Mouse (Mus musculus) neural tube, embryonic 12.5 days (tissue): ENCODE measurements around the gene Aph1a. TPM values are rescaled to one million over a fixed set of nuclear protein-coding genes. Genes with fewer than 3 reads are reported as not detected.

Experiments
- ATAC-seq: fragments of 200-750 bp; cut with Nextera tagmentation; 2 replicates; pipeline ENCODE4 v1.8.0; 2017; ENCODE audit warnings: low read depth, mild to moderate bottlenecking, moderate TSS enrichment, moderate library complexity; ENCODE audit not compliant: low FRiP score
- H3K27ac ChIP-seq: fragments of 300-500 bp; sonication (generic); 2 replicates; pipeline ENCODE4 v1.5.1; 2016
- H3K27me3 ChIP-seq: fragments of 300-500 bp; sonication (generic); replicated peaks from 2 replicates; pipeline ENCODE4 v1.6.1; 2016; ENCODE audit warnings: mild to moderate bottlenecking
- H3K36me3 ChIP-seq: fragments of 300-500 bp; sonication (generic); 2 replicates; pipeline ENCODE4 v1.6.1; 2016; ENCODE audit warnings: mild to moderate bottlenecking
- H3K4me1 ChIP-seq: fragments of 300-500 bp; sonication (generic); 2 replicates; pipeline ENCODE4 v1.6.1; 2016
- H3K4me2 ChIP-seq: fragments of 300-500 bp; sonication (generic); replicated peaks from 2 replicates; pipeline ENCODE4 v1.6.1; 2016; ENCODE audit warnings: mild to moderate bottlenecking
- H3K4me3 ChIP-seq: fragments of 300-500 bp; sonication (generic); 2 replicates; pipeline ENCODE4 v1.5.1; 2016
- H3K9ac ChIP-seq: fragments of 300-500 bp; sonication (generic); 2 replicates; pipeline ENCODE4 v1.6.1; 2016; ENCODE audit warnings: mild to moderate bottlenecking
- H3K9me3 ChIP-seq: fragments of 300-500 bp; sonication (generic); 2 replicates; pipeline ENCODE4 v1.6.1; 2016; ENCODE audit warnings: mild to moderate bottlenecking
- WGBS: fragments of 180-500 bp; shearing (Covaris S2); methylation state at CpG from one replicate; pipeline ENCODE4 v1.1.7; 2016; 5-methylcytosine and 5-hydroxymethylcytosine counted together
- polyA plus RNA-seq: library from polyadenylated mRNA; unstranded; fragments of >200 nt; fragmentation: Nextera tagmentation; extraction: Ambion mirVana; gene quantifications from 2 replicates; pipeline ENCODE4 v1.2.1, GENCODE M21; 2016

The Aph1a gene
- polyA plus RNA-seq, 1 experiment from 2014 or later: 26.9 TPM

DNA sequence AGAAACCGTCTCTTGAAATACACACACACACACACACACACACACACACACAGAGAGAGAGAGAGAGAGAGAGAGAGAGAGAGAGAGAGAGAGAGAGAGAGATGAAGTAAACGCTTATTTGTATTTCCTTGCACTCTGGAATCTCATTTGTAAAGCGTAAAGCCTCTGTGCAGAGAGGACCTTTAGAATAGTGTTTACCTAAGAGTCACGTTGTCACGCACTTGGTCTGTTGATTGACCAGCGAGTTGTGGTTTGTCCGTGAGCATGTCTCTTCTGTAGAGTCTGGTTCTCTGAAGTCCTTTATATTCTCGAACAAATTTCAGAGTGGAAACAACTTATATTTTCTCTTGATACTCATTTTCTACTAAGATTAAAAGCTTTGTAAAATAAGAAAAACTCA lies 51.0 kb downstream of the Aph1a start:
- H3K9ac ChIP-seq: no peak overlapping the region
- WGBS: 92% methylated on average over 8 of the region's 8 CpGs
- no peak overlapping the region for H3K27ac ChIP-seq
- no peaks in the 10 kb centered on the region for H3K4me1 ChIP-seq
- H3K9me3 ChIP-seq: no peaks in the 10 kb centered on the region
- ATAC-seq: no peak
- H3K27me3 ChIP-seq: no peaks in the 10 kb centered on the region
- peaks cover 63% of the 10 kb centered on the region for H3K36me3 ChIP-seq
- H3K4me3 ChIP-seq: no peak overlapping the region
- H3K4me2 ChIP-seq: no peak overlapping the region

DNA sequence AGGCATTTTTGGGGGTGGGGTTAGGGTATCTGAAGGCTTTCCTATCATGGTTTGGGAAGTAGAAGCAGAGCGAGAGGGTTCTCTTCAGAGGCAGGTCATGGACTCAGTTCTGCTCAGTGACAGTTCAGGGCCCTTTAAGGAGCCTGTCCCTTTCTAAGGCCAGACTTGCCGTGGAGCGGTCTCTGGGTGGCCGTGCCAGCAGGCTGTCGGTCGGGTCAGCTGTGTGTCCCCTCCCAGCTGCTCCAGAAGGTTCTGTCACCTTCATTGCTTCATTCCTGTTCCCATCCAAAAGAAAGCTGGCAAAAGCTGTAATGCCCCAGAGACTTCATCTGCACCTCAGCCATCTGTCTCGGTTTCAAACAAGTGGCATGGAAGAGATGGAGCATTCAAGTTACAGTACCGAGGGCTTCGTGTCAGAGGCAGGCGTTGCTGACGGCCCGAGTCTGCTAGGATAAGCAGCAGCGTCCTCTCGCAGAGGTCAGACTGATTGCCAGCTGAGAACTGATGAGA lies 52.0 kb downstream of the Aph1a start:
- WGBS: 87% methylated on average over 14 of the region's 14 CpGs
- Histone ChIP-seq H3K27ac (no peak overlapping the region), H3K9me3 (no peaks in the 10 kb centered on the region), H3K4me2 (no peak overlapping the region), H3K36me3 (peaks cover 53% of the 10 kb centered on the region), H3K9ac (no peak overlapping the region), H3K4me1 (no peaks in the 10 kb centered on the region), H3K4me3 (no peak overlapping the region), H3K27me3 (no peaks in the 10 kb centered on the region)
- no peak for ATAC-seq

Other genes with a start within 250 kb of the Aph1a start
- gene Mcl1, start 235.2 kb upstream of the Aph1a start, polyA plus RNA-seq: 87.0 and 91.1 TPM in 2 replicates
- 0.96 and 1.3 TPM in 2 replicates for gene Adamtsl4, start 206.1 kb upstream of the Aph1a start, polyA plus RNA-seq
- 18.8 and 19.8 TPM in 2 replicates for gene Ecm1, start 154.4 kb upstream of the Aph1a start, polyA plus RNA-seq
- 43.6 and 47.4 TPM in 2 replicates for gene Tars2, start 133.8 kb upstream of the Aph1a start, polyA plus RNA-seq
- 25.4 and 26.2 TPM in 2 replicates for gene Rprd2, start 75.1 kb upstream of the Aph1a start, polyA plus RNA-seq
- 49.5 and 50.8 TPM in 2 replicates for gene Prpf3, start 38.1 kb upstream of the Aph1a start, polyA plus RNA-seq
- 345 and 349 TPM in 2 replicates for gene Mrps21, start 22.4 kb upstream of the Aph1a start, polyA plus RNA-seq
- 4.7 and 4.8 TPM in 2 replicates for gene Ciart, start 11.7 kb upstream of the Aph1a start, polyA plus RNA-seq
- gene BC028528, start 2.0 kb upstream of the Aph1a start, polyA plus RNA-seq: 13.1 and 13.5 TPM in 2 replicates
- 8.6 and 9.3 TPM in 2 replicates for gene Car14, start 10.7 kb downstream of the Aph1a start, polyA plus RNA-seq
- gene Anp32e, start 35.3 kb downstream of the Aph1a start, polyA plus RNA-seq: 277 and 278 TPM in 2 replicates
- gene Plekho1, start 102.0 kb downstream of the Aph1a start, polyA plus RNA-seq: 90.0 and 91.9 TPM in 2 replicates
- 48.3 TPM in 2 replicates for gene Vps45, start 164.5 kb downstream of the Aph1a start, polyA plus RNA-seq
- gene Otud7b, start 210.6 kb downstream of the Aph1a start, polyA plus RNA-seq: 11.6 and 16.2 TPM in 2 replicates